ENCODE assay signal across 27 mouse cellular contexts in genomic region chr6:22439871-22440270, GRCm38 (mm10).
"Had no signal": no experiment of that assay in that cellular context is flagged by ENCODE, and none has a peak within 500 bp of the region (broad histone marks: within the 10 kb centered on the region; RNA-seq: fewer than 3 reads in every experiment).

No protein-coding gene starts in this region.

- H3K36me3 ChIP-seq: heart, embryonic 10.5 days; heart, embryonic 13.5 days; heart, embryonic 15.5 days; hindbrain, embryonic 13.5 days; hindbrain, embryonic 15.5 days; kidney, embryonic 15.5 days; limb, embryonic 10.5 days; limb, embryonic 12.5 days; liver, embryonic 13.5 days had no signal

- H3K4me3 ChIP-seq: gastrocnemius, adult 2 months; heart, embryonic 10.5 days; heart, embryonic 13.5 days; heart, embryonic 15.5 days; hindbrain, embryonic 13.5 days; hindbrain, embryonic 15.5 days; kidney, embryonic 15.5 days; limb, embryonic 10.5 days; limb, embryonic 12.5 days; liver, embryonic 13.5 days had no signal

- H3K9ac ChIP-seq: heart, embryonic 13.5 days; heart, embryonic 15.5 days; hindbrain, embryonic 13.5 days; hindbrain, embryonic 15.5 days; kidney, embryonic 15.5 days; limb, embryonic 12.5 days; liver, embryonic 13.5 days had no signal

- H3K27me3 ChIP-seq: heart, embryonic 13.5 days; heart, embryonic 15.5 days; hindbrain, embryonic 13.5 days; hindbrain, embryonic 15.5 days; kidney, embryonic 15.5 days; limb, embryonic 12.5 days; liver, embryonic 13.5 days had no signal

- H3K9me3 ChIP-seq: heart, embryonic 10.5 days; heart, embryonic 15.5 days; hindbrain, embryonic 13.5 days; hindbrain, embryonic 15.5 days; kidney, embryonic 15.5 days; limb, embryonic 10.5 days; liver, embryonic 13.5 days had no signal

- H3K27ac ChIP-seq: gastrocnemius, adult 2 months; heart, embryonic 10.5 days; heart, embryonic 13.5 days; heart, embryonic 15.5 days; hindbrain, embryonic 13.5 days; hindbrain, embryonic 15.5 days; hindbrain, postnatal 0 days; kidney, embryonic 15.5 days; kidney, postnatal 0 days; limb, embryonic 10.5 days; limb, embryonic 12.5 days; liver, embryonic 13.5 days had no signal

- ATAC-seq: hindbrain, postnatal 0 days; intestine, embryonic 16.5 days had no signal

- DNase-seq: gastrocnemius, adult 2 months; gastrocnemius, postnatal 10 days; gastrocnemius, postnatal 25 days; heart, adult 18-20 months; heart, postnatal 14 days; heart, postnatal 36 days; kidney, adult 11 months; kidney, adult 2 months; kidney, adult 9 months; kidney, postnatal 14 days; kidney, postnatal 36 days; layer of hippocampus, adult 9-11 months; layer of hippocampus, postnatal 36 days; liver; liver, embryonic 13.5 days had no signal

- H3K4me1 ChIP-seq: heart, embryonic 15.5 days; hindbrain, embryonic 15.5 days; limb, embryonic 12.5 days; liver, embryonic 13.5 days had no signal

- H3K4me2 ChIP-seq: heart, embryonic 13.5 days; heart, embryonic 15.5 days; hindbrain, embryonic 13.5 days; hindbrain, embryonic 15.5 days; kidney, embryonic 15.5 days; limb, embryonic 12.5 days; liver, embryonic 11.5 days; liver, embryonic 13.5 days had no signal
